Mouse (Mus musculus) kidney, postnatal 0 days (tissue): ENCODE measurements at regions not wholly inside any gene's neighbourhood (a gene's known extent, or its start where the extent isn't known, plus 50 kb on each side); places are given as distances from the start of the nearest gene placed in this dataset.

Experiments
- ATAC-seq: fragments of 200-750 bp; cut with Nextera tagmentation; replicated peaks from 2 replicates; pipeline ENCODE4 v1.8.0; 2017; ENCODE audit warnings: low read depth, moderate number of reproducible peaks, moderate TSS enrichment, moderate library complexity; ENCODE audit not compliant: low FRiP score
- DNase-seq: peaks from one replicate; pipeline ENCODE4 v3.0.0-alpha.2; 2016; ENCODE audit warnings: low spot score
- H3K27ac ChIP-seq: fragments of 300-500 bp; sonication (generic); 2 replicates; pipeline ENCODE4 v1.5.1; 2014; ENCODE audit warnings: mild to moderate bottlenecking
- H3K27me3 ChIP-seq: fragments of 300-500 bp; sonication (generic); 2 replicates; pipeline ENCODE4 v1.6.1; 2014; ENCODE audit warnings: low read length, mixed read lengths; ENCODE audit not compliant: insufficient read depth
- H3K36me3 ChIP-seq: fragments of 300-500 bp; sonication (generic); 2 replicates; pipeline ENCODE4 v1.6.1; 2014; ENCODE audit warnings: low read length, mixed read lengths; ENCODE audit not compliant: insufficient read depth
- H3K4me1 ChIP-seq: fragments of 300-500 bp; sonication (generic); replicated peaks from 2 replicates; pipeline ENCODE4 v1.6.1; 2014; ENCODE audit warnings: antibody characterized with exemption, low read length, mixed read lengths; ENCODE audit not compliant: insufficient read depth
- H3K4me2 ChIP-seq: fragments of 300-500 bp; sonication (generic); 2 replicates; pipeline ENCODE4 v1.6.1; 2014; ENCODE audit warnings: mild to moderate bottlenecking, low read length, moderate library complexity, mixed read lengths
- H3K4me3 ChIP-seq: fragments of 300-500 bp; sonication (generic); replicated peaks from 2 replicates; pipeline ENCODE4 v1.5.1; 2014; ENCODE audit warnings: low read depth, low read length
- H3K9ac ChIP-seq: fragments of 300-500 bp; sonication (generic); 2 replicates; pipeline ENCODE4 v1.6.1; 2014; ENCODE audit warnings: low read depth, low read length
- H3K9me3 ChIP-seq: fragments of 300-500 bp; sonication (generic); replicated peaks from 2 replicates; pipeline ENCODE4 v1.6.1; 2016; ENCODE audit warnings: low read length, inconsistent platforms, mixed read lengths
- CTCF ChIP-seq: IDR thresholded peaks from 2 replicates; pipeline ENCODE4 v1.5.1; 2016; ENCODE audit warnings: antibody characterized with exemption, low read depth, mild to moderate bottlenecking, moderate library complexity
- WGBS: fragments of 180-500 bp; shearing (Covaris S2); extraction: QIAGEN DNeasy Blood & Tissue Kit; methylation state at CpG from one replicate; pipeline ENCODE4 v1.1.7; 2014; 5-methylcytosine and 5-hydroxymethylcytosine counted together

- Histone ChIP-seq H3K9ac (no peak overlapping the region), H3K4me2 (no peak overlapping the region), H3K9me3 (no peaks in the 10 kb centered on the region), H3K4me3 (no peak overlapping the region), H3K36me3 (no peaks in the 10 kb centered on the region), H3K27me3 (no peaks in the 10 kb centered on the region), H3K27ac (no peak overlapping the region), H3K4me1 (no peaks in the 10 kb centered on the region)
- ATAC-seq (no peak), DNase-seq (no peak)
- WGBS = 90% methylated on average over 7 of the region's 7 CpGs
- TF ChIP-seq CTCF = no peak; the same call in 1 of the 2 replicates
These were observed 60.4 kb upstream of the Scaf11 start for GRCm38 (mm10) chr15:96521125-96521455.

GRCm38 (mm10) chr15:96520412-96521124, 59.9 kb upstream of the Scaf11 start:
- Histone ChIP-seq H3K36me3 (no peaks in the 10 kb centered on the region), H3K4me1 (no peaks in the 10 kb centered on the region), H3K9me3 (no peaks in the 10 kb centered on the region), H3K4me3 (no peak overlapping the region), H3K4me2 (no peak overlapping the region), H3K27ac (no peak overlapping the region), H3K27me3 (no peaks in the 10 kb centered on the region), H3K9ac (no peak overlapping the region)
- DNase-seq (no peak), ATAC-seq (no peak)
- 80% methylated on average over 18 of the region's 18 CpGs for WGBS
- peak; percentile 68 for TF ChIP-seq CTCF

GRCm38 (mm10) chr15:96518156-96518555, 57.5 kb upstream of the Scaf11 start:
- no peaks in the 10 kb centered on the region for H3K36me3 ChIP-seq
- no peak overlapping the region for H3K4me3 ChIP-seq
- no peaks in the 10 kb centered on the region for H3K4me1 ChIP-seq
- 68% methylated on average over 10 of the region's 10 CpGs for WGBS
- H3K27ac ChIP-seq = no peak overlapping the region
- no peaks in the 10 kb centered on the region for H3K9me3 ChIP-seq
- DNase-seq (no peak), ATAC-seq (no peak)
- no peak overlapping the region for H3K4me2 ChIP-seq
- no peak overlapping the region for H3K9ac ChIP-seq
- no peak for TF ChIP-seq CTCF
- no peaks in the 10 kb centered on the region for H3K27me3 ChIP-seq

- no peak overlapping the region for H3K27ac ChIP-seq
- no peak for ATAC-seq
- no peak overlapping the region for H3K4me3 ChIP-seq
- no peaks in the 10 kb centered on the region for H3K9me3 ChIP-seq
- 63% methylated on average over 2 of the region's 2 CpGs for WGBS
- no peak overlapping the region for H3K9ac ChIP-seq
- DNase-seq = no peak
- no peak overlapping the region for H3K4me2 ChIP-seq
- no peak for TF ChIP-seq CTCF
- H3K36me3 ChIP-seq = no peaks in the 10 kb centered on the region
- H3K4me1 ChIP-seq = no peaks in the 10 kb centered on the region
- no peaks in the 10 kb centered on the region for H3K27me3 ChIP-seq
These were observed 55.0 kb upstream of the Scaf11 start for GRCm38 (mm10) chr15:96515620-96516019.

GRCm38 (mm10) chr15:96512636-96513035, 52.0 kb upstream of the Scaf11 start:
- 56% methylated on average over 1 of the region's 1 CpGs for WGBS
- Histone ChIP-seq H3K27ac (no peak overlapping the region), H3K9ac (no peak overlapping the region), H3K36me3 (no peaks in the 10 kb centered on the region), H3K4me1 (no peaks in the 10 kb centered on the region), H3K9me3 (no peaks in the 10 kb centered on the region), H3K27me3 (no peaks in the 10 kb centered on the region), H3K4me3 (no peak overlapping the region), H3K4me2 (no peak overlapping the region)
- DNase-seq = no peak
- ATAC-seq = no peak
- no peak for TF ChIP-seq CTCF
